Mouse (Mus musculus) layer of hippocampus, adult 2 months (tissue): ENCODE results near the gene Slc46a2. TPM values are rescaled to one million over a fixed set of nuclear protein-coding genes. Genes with fewer than 3 reads are reported as not detected.

ENCODE experiments used
- DNase-seq, 2 experiments: peaks; one replicate each; pipeline ENCODE4 v3.0.0; 2022; ENCODE audit warnings: low spot score in 2 of 2
- H3K27ac ChIP-seq: fragments of 200-600 bp; 2 replicates; pipeline ENCODE4 v1.8.1; 2022
- H3K4me3 ChIP-seq: fragments of 200-600 bp; 2 replicates; pipeline ENCODE4 v1.8.1; 2022; ENCODE audit warnings: mild to moderate bottlenecking
- CTCF ChIP-seq: fragments of 200-600 bp; conservative IDR thresholded peaks from 2 replicates; pipeline ENCODE4 v1.8.1; 2022; ENCODE audit warnings: antibody characterized with exemption, mild to moderate bottlenecking, moderate library complexity
- total RNA-seq, 2 experiments: library from RNA; stranded (reverse); gene quantifications; 2 replicates each; pipeline ENCODE4 v1.2.3; 2021

Gene Slc46a2
- total RNA-seq, 2 experiments from 2014 or later: not detected

DNA sequence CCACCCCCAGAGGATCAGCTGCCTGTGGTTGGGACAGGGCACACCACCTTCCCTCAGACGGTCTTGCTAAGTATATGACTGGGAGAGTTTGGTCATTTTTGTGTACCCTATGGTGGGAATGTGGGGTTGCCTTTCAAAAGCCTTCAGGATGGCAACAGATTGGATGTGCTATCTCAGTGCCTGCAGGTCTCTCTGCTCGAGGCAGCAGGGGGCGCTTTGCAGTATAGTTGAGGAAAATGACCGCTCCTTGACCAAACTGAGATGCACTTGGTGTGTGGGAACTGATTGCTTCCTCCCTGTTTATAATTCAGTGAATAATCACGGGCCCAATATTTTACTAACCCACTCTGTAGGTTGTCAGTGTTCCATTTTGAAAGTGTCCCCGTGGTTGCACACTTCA lies 12.3 kb downstream of the Slc46a2 start:
- Histone ChIP-seq H3K4me3 (no peak overlapping the region), H3K27ac (no peak overlapping the region)
- no peak for DNase-seq
- peak; percentile 61 for TF ChIP-seq CTCF

DNA sequence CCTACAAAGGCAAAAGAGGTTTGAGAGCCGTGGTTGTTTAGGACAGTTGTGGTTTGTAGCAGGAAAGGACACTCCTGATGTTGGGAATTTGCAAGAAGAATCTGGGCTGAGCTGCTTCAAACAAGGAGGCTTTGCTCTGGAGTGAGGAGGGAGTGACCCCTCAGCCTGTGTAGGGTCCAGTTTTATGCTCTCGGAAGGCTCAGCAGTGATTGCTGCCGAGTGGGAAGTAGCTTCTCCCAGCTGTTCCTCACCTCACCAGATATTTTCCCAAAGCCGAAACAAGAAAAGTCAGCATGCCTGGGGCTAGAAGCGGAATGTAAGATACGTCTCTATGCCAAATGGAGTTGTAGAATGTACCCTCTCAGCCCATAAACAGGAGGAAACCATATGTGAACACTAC lies 13.0 kb downstream of the Slc46a2 start:
- TF ChIP-seq CTCF: no peak
- Histone ChIP-seq H3K27ac (no peak overlapping the region), H3K4me3 (no peak overlapping the region)
- DNase-seq: no peak

DNA sequence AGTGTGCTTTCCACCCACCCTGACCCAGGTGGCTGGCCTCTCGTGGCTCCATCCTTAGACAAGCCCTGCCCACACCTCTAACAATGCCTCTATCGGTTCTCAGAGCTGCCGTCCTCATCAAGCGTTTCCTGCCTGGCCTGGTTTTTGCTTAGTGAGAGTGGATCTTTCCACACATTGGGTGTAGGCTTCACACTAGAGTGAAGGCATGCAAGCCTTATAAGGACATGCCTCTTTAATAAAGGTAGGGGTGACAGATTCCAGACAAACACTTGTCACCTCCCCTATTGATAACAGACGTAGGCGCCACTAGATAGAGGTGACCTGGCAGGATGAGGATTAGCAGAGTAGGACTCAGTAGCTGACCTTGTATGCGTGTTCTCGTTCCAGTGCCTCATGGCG lies 16.3 kb downstream of the Slc46a2 start:
- no peak for DNase-seq
- H3K27ac ChIP-seq: no peak overlapping the region
- no peak overlapping the region for H3K4me3 ChIP-seq
- no peak for TF ChIP-seq CTCF

DNA sequence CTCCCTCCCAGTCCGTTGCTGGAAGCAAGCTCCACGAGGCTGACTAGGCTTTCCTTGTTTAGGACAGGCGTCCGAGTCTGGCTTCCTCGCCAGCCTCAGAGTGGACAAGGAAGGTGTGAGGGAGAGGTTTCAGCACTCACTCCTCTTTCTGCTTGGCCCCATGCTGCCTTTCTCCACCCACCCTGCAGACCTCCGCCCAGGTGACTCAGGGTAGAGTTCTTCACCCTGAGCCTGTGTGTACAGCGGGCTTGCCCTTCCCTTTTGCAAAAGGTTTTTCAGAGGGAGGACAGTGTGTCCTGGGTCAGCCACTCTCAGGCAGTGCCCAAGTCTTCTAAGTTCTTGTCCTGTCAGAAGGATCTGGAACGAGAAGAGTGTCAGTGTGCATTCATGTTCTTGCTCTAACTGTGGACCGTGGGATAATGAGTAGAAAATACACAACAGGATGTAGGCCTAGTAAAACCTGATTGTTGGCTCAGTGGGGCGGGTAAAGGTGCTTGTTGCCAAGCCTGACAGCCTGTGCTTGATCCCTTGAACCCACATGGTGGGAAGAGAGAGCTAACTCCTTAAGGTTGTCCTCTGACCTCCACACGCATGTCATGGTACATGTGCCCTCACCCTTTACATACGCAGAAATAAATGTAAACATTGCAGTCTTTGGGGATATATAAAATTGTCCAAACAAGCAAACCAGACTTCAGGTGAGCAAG lies 16.9 kb downstream of the Slc46a2 start:
- no peak for TF ChIP-seq CTCF
- Histone ChIP-seq H3K27ac (no peak overlapping the region), H3K4me3 (no peak overlapping the region)
- no peak for DNase-seq

DNA sequence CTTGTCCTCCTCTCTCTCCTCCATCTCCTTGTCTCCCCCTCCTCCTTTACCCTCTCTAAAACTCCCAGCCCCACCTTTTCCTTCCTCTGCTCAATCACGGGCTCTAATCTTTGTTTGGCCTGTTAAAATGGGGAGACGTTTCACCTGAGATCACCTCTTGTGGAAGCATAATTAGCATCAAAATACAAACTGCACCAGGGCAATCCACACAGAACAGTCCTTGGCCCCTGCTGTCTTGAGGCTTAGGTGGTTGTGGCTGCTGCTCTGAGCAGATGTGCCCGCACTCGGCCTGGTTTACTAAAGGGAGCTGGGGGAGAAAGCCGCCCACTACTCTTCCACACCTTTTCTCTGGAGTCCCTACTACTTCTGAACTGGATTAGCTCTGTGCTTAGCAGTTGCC lies 18.9 kb downstream of the Slc46a2 start:
- Histone ChIP-seq H3K4me3 (no peak overlapping the region), H3K27ac (no peak overlapping the region)
- TF ChIP-seq CTCF: no peak
- no peak for DNase-seq

DNA sequence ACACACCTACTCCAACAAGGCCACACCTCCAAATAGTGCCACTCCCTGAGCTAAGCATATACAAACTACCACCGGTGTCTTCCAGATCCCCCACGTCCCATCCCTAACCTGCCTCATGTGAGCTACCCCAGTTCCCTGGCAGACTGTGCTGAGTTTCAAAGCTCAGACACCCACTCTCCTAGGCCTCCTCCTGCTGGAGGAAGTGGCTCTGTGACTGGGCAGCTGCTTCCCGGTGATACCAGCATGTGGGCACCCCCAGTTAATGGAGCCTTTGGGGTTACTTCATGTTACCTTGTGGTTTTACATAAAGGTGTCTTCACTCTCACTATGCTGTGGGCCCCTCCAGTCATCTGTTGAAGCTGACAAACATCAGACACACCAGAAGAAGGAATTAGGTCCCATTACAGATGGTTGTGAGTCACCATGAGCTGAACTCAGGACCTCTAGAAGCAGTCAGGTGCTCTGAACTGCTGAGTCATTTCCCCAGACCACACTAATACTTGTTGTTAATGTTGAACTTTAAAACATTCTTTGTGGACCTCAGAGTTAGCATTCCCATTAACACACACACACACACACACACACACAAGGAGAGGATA lies 19.8 kb downstream of the Slc46a2 start:
- TF ChIP-seq CTCF: no peak
- Histone ChIP-seq H3K27ac (no peak overlapping the region), H3K4me3 (no peak overlapping the region)
- DNase-seq: no peak

DNA sequence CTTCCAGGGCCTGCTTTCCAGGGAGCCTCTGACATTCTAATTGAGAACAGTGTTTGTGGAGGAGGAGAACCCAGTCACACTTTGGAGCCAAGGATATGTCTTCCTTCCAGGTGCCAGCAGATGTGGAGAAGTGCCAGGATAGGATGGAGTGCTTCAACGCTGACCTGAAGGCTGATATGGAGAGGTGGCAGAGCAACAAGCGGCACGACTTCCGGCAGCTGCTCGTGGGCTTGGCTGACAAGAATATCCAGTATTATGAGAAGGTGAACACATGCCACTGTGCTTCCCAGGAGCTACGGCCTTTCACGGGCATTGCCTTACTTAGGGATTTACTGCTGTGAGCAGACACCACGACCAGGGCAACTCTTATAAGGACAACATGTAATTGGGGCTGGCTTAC lies 20.4 kb downstream of the Slc46a2 start:
- Histone ChIP-seq H3K27ac (no peak overlapping the region), H3K4me3 (no peak overlapping the region)
- TF ChIP-seq CTCF: no peak
- DNase-seq: no peak

DNA sequence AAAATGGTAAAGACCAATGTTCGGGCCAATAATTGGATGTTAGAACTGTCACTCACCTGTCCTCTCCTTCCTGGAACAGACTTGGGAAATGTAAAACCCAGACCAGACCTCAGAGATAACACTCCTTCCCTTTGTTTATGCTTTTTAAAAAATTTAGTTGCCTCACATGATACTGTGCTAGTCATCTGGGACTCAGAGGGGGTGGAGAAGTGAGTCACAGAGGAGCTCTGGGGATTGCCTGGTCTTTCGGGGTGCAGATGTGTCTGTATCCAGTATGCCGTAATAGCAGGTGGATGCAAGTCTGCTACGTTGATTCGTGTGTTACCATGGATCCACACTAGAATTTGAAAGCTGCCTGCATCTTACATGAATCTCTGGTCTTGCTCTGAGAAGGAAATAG lies 22.1 kb downstream of the Slc46a2 start:
- no peak for TF ChIP-seq CTCF
- no peak overlapping the region for H3K27ac ChIP-seq
- H3K4me3 ChIP-seq: no peak overlapping the region
- peak in 1 of 2 experiments; percentile 20 for DNase-seq

DNA sequence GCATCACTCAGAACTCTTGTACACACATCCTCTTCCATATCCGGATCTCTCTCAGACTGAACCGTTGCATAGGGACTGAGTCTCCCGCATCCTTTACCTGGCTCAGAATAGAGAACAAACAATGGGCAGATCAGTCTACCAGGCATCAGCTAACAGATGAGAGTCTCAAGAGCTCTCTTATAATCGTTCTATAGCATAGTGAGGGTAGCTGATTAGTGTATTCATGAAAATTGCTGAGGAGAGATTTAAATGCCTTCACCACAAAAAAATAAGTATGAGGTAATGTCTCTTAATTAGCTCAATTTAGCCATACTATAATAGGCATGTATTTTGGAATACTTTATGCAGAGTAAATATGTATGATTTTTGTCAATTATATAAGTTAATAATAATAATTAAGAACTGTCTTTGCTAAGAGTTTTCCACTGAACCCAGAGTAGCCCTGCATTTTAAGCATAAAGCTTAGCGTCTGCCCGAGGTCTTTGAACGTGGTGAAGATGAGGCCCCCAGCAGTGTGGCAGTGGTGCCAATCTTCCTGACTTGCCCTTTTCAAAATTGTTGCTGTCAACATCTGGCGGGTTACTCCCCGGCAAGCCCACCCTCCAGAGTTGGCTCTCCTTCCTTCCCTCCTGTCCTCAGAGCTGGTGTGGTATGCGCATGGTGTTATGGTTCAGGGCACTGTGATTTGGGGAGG lies 23.0 kb downstream of the Slc46a2 start:
- no peak for DNase-seq
- TF ChIP-seq CTCF: no peak
- H3K4me3 ChIP-seq: no peak overlapping the region
- no peak overlapping the region for H3K27ac ChIP-seq

DNA sequence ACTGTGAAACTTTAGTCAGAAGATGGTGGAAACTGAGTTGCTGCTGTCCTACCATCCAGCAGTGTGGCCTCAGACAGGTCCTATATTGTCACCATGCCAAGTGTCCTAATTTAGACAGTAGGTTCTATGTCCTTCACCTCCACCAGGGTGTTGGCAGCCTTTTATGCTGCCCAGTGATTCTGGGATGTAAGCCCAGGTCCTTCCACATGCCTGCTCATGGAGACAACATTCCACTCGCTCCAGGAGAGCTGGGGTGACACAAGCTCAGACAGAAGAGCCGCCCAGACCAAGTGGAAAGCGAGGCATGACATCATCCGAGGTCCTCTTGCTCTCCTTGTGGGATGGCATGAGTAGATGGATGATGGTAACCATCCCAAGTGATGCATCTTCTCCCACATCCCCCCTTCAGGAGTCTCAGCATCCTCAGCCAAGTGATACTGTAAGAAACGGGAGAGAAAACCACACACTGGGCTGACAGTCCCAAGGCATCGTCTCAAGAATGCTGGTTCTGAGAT lies 24.7 kb downstream of the Slc46a2 start:
- H3K27ac ChIP-seq: peak overlapping the region; percentile 3; the same call in 1 of the 2 replicates
- no peak for TF ChIP-seq CTCF
- H3K4me3 ChIP-seq: no peak overlapping the region
- no peak for DNase-seq

DNA sequence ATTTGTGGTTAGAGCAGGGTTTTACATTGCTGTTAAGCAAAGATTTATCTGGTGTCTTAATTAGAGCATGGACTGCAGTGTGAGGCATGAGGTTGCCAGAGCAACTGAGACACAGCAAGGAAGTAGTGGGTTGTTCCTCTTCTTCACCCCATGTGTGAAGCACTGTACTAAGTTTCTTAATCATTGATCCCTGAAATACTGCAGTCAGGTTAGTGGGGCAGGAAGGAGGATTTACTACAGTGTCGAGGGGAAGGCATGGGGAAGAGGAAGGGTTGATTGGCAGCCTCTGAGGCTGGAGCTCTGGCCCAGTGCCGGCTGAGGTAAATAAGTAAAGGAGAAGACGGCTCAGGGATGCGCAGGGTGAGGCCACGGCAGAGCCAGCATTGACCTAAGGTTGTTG lies 26.8 kb downstream of the Slc46a2 start:
- no peak for DNase-seq
- 0 out of 2 replicates have a peak overlapping the region, but pooled peaks have one; percentile 10 for H3K27ac ChIP-seq

DNA sequence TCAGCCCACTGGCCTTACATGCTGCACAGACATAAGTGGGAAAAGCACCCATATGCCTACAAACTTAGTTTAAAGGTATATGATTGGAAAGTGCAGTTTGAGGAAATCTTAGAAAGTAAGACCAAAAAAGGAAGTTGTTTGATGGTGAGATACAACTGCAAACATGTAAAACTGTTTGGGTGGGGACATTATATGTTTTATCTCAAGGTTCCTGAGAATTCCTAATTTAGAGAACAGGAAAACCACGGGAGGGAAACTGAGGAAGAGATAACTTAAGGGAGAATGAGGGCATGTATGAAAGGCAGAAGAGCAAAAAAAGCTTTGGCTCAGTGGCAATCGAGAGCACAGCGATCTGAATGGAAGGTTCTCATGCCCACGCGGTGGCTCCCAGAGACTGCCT lies 27.8 kb downstream of the Slc46a2 start:
- no peak for DNase-seq
- Histone ChIP-seq H3K27ac (no peak overlapping the region), H3K4me3 (no peak overlapping the region)
- TF ChIP-seq CTCF: no peak

More for the DNA sequence above, 26.8 kb downstream of the Slc46a2 start:
- no peak overlapping the region for H3K4me3 ChIP-seq
- no peak for TF ChIP-seq CTCF

DNA sequence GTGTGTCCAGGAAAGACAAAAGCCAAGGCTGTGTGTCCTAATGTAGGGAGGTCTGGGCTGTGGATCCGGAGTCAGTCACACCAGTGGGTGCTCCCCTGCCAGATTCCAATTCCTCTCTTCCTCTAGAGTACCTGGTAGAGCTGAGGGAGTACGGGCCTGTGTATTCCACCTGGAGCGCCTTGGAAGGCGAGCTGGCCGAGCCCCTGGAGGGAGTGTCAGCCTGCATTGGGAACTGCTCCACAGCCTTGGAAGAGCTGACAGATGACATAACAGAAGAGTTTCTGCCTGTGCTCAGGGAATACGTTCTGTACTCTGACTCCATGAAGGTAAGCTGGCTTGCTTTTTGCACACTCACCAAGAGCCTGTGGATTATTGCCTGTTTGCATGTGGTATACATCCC lies 28.6 kb downstream of the Slc46a2 start:
- no peak overlapping the region for H3K4me3 ChIP-seq
- no peak for DNase-seq
- H3K27ac ChIP-seq: no peak overlapping the region
- TF ChIP-seq CTCF: no peak

DNA sequence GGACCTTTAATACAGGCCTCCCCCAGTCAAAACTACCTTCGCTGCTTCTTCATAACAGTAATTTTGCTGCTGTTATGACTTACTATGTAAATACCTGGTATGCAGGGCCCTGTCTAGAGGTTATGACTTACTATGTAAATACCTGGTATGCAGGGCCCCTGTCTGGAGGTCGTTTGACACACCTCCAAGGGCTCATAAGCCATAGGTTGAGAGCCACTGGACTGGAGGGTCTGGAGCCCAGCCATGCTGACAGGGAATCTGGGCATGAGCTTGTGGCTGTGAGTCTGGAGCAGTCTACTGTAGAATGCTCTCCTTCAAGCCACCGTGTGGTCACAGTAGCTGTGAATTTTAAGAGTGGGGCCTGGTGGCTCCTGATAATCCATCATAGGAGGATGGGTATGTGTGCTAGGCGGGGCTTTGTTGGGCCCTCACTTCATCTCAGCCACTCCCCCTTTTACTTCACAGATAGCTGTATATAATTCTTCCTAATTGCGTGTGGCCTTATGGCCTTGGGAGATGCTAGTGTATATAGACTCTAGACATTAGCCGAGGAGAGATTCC lies 30.6 kb downstream of the Slc46a2 start:
- DNase-seq: no peak
- Histone ChIP-seq H3K4me3 (no peak overlapping the region), H3K27ac (no peak overlapping the region)
- no peak for TF ChIP-seq CTCF
